Mouse (Mus musculus) A20 (cell line): Measurements from ENCODE around the gene Steap3.

Source experiments
- DNase-seq: peaks from one replicate; pipeline ENCODE4 v3.0.0-alpha.2; 2011; ENCODE audit warnings: low read depth, low spot score

Gene Steap3

GRCm38 (mm10) chr1:120198942-120199341 lies 73.6 kb downstream of the Steap3 start:
- DNase-seq, result no peak

GRCm38 (mm10) chr1:120198151-120198550 lies 74.4 kb downstream of the Steap3 start:
- peak; percentile 39 for DNase-seq

- peak; percentile 73 for DNase-seq
Measured at GRCm38 (mm10) chr1:120197189-120197588, 75.3 kb downstream of the Steap3 start.

GRCm38 (mm10) chr1:120196724-120197123 lies 75.8 kb downstream of the Steap3 start:
- no peak for DNase-seq

- DNase-seq, result no peak
Measured at GRCm38 (mm10) chr1:120195947-120196346, 76.6 kb downstream of the Steap3 start.

- no peak for DNase-seq
Measured at GRCm38 (mm10) chr1:120193586-120193985, 78.9 kb downstream of the Steap3 start.

GRCm38 (mm10) chr1:120192321-120192720 lies 80.2 kb downstream of the Steap3 start:
- DNase-seq, result no peak

- no peak for DNase-seq
Measured at GRCm38 (mm10) chr1:120190946-120191345, 81.6 kb downstream of the Steap3 start.

GRCm38 (mm10) chr1:120190300-120190699 lies 82.2 kb downstream of the Steap3 start:
- DNase-seq, result no peak

- no peak for DNase-seq
Measured at GRCm38 (mm10) chr1:120189206-120189605, 83.3 kb downstream of the Steap3 start.

- DNase-seq, result no peak
Measured at GRCm38 (mm10) chr1:120187059-120187458, 85.4 kb downstream of the Steap3 start.

- DNase-seq, result no peak
Measured at GRCm38 (mm10) chr1:120186655-120187054, 85.8 kb downstream of the Steap3 start.

- DNase-seq, result no peak
Measured at GRCm38 (mm10) chr1:120186204-120186603, 86.3 kb downstream of the Steap3 start.

GRCm38 (mm10) chr1:120177141-120177540 lies 95.4 kb downstream of the Steap3 start:
- no peak for DNase-seq

- DNase-seq, result no peak
Measured at GRCm38 (mm10) chr1:120176313-120176712, 96.2 kb downstream of the Steap3 start.

GRCm38 (mm10) chr1:120174991-120175390 lies 97.5 kb downstream of the Steap3 start:
- DNase-seq, result peak; percentile 82

GRCm38 (mm10) chr1:120171819-120172521 lies 100.5 kb downstream of the Steap3 start:
- DNase-seq, result peak; percentile 60

- no peak for DNase-seq
Measured at GRCm38 (mm10) chr1:120170307-120170706, 102.2 kb downstream of the Steap3 start.

GRCm38 (mm10) chr1:120168674-120169073 lies 103.8 kb downstream of the Steap3 start:
- DNase-seq, result peak; percentile 52

GRCm38 (mm10) chr1:120168016-120168415 lies 104.5 kb downstream of the Steap3 start:
- DNase-seq, result no peak

GRCm38 (mm10) chr1:120162616-120163015 lies 109.9 kb downstream of the Steap3 start:
- peak; percentile 71 for DNase-seq

GRCm38 (mm10) chr1:120161502-120161901 lies 111.0 kb downstream of the Steap3 start:
- no peak for DNase-seq

GRCm38 (mm10) chr1:120158474-120159127 lies 113.9 kb downstream of the Steap3 start:
- DNase-seq, result no peak
